Mouse (Mus musculus): ENCODE measurements around the gene Pde2a. TPM values are rescaled to one million over a fixed set of nuclear protein-coding genes. Genes with fewer than 3 reads are reported as not detected.

The Pde2a gene
- total and polyA plus RNA-seq, 3 experiments = 41.6 to 57.1 (median 56.0) TPM

DNA sequence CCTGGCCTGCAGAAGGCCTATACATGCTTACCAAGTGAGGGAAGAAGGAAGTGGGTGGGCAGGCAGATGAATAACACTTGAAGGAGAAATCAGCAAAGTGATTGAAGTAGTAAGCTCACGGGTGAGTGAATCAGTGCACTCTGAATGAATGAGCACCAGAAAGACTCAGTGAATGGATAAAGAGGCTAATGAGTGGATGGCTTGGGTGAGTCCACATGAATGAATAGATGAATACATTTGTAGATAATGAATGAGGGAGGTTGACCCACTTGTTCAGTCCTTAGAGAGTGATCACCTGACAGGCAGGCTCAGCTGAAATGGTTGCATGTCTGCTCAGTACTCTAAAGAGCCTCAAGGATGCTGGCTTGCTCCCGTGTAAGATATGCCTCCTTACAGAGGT, 101.7 kb downstream of the Pde2a start:
- DNase-seq = no peak
- H3K4me1 ChIP-seq (ENCODE audit: control insufficient read depth, insufficient read depth, low read length) = no peaks in the 10 kb centered on the region
- intact Hi-C loops (cut with DNase I) = no loop called here

DNA sequence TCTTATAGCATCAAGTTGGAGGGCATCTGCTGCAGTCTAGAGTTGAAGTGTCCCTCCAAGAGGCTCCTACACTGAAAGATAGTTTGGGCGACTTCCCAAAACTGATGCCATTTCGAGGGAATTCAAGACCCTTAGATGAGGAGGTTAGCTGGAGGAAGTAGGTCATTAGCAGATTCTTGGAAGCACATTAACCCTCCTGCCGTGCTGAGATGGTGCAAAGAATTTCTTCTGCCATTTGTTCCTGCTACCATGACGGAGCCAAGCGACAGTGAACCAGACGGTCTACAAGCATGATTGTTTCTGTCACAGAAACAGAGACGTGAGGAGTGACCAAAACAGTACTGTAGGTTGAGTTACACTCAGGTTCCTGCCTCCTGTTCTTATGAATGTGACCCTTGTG, 105.0 kb downstream of the Pde2a start:
- intact Hi-C loops (cut with DNase I) = no loop called here
- Histone ChIP-seq H3K9ac (ENCODE audit: low read depth, low read length) (no peak overlapping the region), H3K4me1 (ENCODE audit: control insufficient read depth, insufficient read depth, low read length) (no peaks in the 10 kb centered on the region), H3K27me3 (ENCODE audit: control insufficient read depth, insufficient read depth, low read length) (no peaks in the 10 kb centered on the region), H3K4me3 (no peak overlapping the region), H3K27ac (no peak overlapping the region), H3K79me2 (replicated peaks; ENCODE audit: control insufficient read depth, insufficient read depth, low read length) (no peaks in the 10 kb centered on the region), H3K36me3 (ENCODE audit: control insufficient read depth, insufficient read depth, low read length) (no peaks in the 10 kb centered on the region)
- DNase-seq = no peak
- 53% methylated on average over 7 of the region's 7 CpGs for WGBS
- TF ChIP-seq POLR2A (IDR thresholded peaks at IDR 0.05; ENCODE audit: insufficient read depth, low read depth, low read length) = no peak
- TF ChIP-seq CTCF (IDR thresholded peaks at IDR 0.05) = no peak
- TF ChIP-seq EP300 (IDR thresholded peaks at IDR 0.05; ENCODE audit: insufficient read depth, low read depth, low read length) = no peak

More for the DNA sequence above, 101.7 kb downstream of the Pde2a start:
- WGBS = 64% methylated on average over 2 of the region's 2 CpGs
- H3K9ac ChIP-seq (ENCODE audit: low read depth, low read length) = no peak overlapping the region
- TF ChIP-seq CTCF (IDR thresholded peaks at IDR 0.05) = no peak
- TF ChIP-seq POLR2A (IDR thresholded peaks at IDR 0.05; ENCODE audit: insufficient read depth, low read depth, low read length) = no peak
- no peaks in the 10 kb centered on the region for H3K79me2 ChIP-seq (replicated peaks; ENCODE audit: control insufficient read depth, insufficient read depth, low read length)
- no peaks in the 10 kb centered on the region for H3K27me3 ChIP-seq (ENCODE audit: control insufficient read depth, insufficient read depth, low read length)
- no peak overlapping the region for H3K4me3 ChIP-seq
- H3K27ac ChIP-seq = no peak overlapping the region
- no peaks in the 10 kb centered on the region for H3K36me3 ChIP-seq (ENCODE audit: control insufficient read depth, insufficient read depth, low read length)

DNA sequence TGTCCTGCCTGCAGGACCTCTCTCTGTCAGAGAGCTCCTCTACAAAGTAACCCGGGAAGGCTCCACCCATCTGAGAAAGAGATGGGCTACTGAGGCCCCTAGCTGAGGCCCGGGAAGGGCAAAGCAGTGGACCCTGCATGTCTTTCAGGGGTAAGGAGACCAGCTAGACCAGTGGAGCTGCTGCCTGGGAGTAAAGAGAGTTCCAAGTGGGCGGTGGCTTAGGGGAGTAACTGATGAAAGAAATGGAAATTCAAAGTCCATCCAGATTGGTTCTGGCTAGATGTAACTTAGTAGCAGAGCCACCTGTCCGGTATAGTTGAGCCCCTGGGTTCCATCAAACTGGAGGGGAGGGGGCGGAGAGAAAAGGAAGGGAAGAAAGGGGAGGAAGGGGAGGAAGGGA, 112.9 kb downstream of the Pde2a start:
- Histone ChIP-seq H3K79me2 (replicated peaks; ENCODE audit: control insufficient read depth, insufficient read depth, low read length) (no peaks in the 10 kb centered on the region), H3K27ac (no peak overlapping the region), H3K36me3 (ENCODE audit: control insufficient read depth, insufficient read depth, low read length) (no peaks in the 10 kb centered on the region), H3K4me3 (no peak overlapping the region), H3K27me3 (ENCODE audit: control insufficient read depth, insufficient read depth, low read length) (no peaks in the 10 kb centered on the region), H3K9ac (ENCODE audit: low read depth, low read length) (no peak overlapping the region), H3K4me1 (ENCODE audit: control insufficient read depth, insufficient read depth, low read length) (0 out of 2 replicates have a peak, but pooled peaks cover 1% of the 10 kb centered on the region)
- 42% methylated on average over 5 of the region's 5 CpGs for WGBS
- TF ChIP-seq CTCF (IDR thresholded peaks at IDR 0.05) = no peak
- no peak for TF ChIP-seq POLR2A (IDR thresholded peaks at IDR 0.05; ENCODE audit: insufficient read depth, low read depth, low read length)
- no peak for TF ChIP-seq EP300 (IDR thresholded peaks at IDR 0.05; ENCODE audit: insufficient read depth, low read depth, low read length)
- intact Hi-C loops (cut with DNase I) = no loop called here
- no peak for DNase-seq

DNA sequence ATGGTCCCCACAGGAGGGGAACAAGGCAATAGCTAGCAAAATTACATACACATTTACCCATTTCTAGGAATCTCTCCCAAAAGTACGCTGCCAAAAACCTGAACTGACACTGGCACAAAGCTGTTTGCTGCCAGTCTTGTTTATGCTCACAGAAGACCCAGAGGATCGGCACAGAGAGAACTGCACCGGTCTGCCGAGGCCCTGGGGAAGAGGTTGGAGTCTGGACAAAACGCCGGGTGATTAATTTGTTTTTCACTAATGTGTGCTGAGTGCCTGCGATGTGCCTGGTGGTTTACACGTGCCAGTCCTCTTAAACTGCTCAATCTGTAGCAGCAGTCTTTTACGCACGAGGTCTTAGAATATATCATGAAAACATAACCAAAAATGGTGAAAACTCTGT, 113.6 kb downstream of the Pde2a start:
- Histone ChIP-seq H3K79me2 (replicated peaks; ENCODE audit: control insufficient read depth, insufficient read depth, low read length) (no peaks in the 10 kb centered on the region), H3K4me3 (no peak overlapping the region), H3K4me1 (ENCODE audit: control insufficient read depth, insufficient read depth, low read length) (0 out of 2 replicates have a peak, but pooled peaks cover 1% of the 10 kb centered on the region), H3K27ac (no peak overlapping the region), H3K27me3 (ENCODE audit: control insufficient read depth, insufficient read depth, low read length) (no peaks in the 10 kb centered on the region), H3K36me3 (ENCODE audit: control insufficient read depth, insufficient read depth, low read length) (no peaks in the 10 kb centered on the region), H3K9ac (ENCODE audit: low read depth, low read length) (no peak overlapping the region)
- no peak for DNase-seq
- WGBS = 76% methylated on average over 10 of the region's 10 CpGs
- intact Hi-C loops (cut with DNase I) = no loop called here
- TF ChIP-seq EP300 (IDR thresholded peaks at IDR 0.05; ENCODE audit: insufficient read depth, low read depth, low read length) (no peak), POLR2A (IDR thresholded peaks at IDR 0.05; ENCODE audit: insufficient read depth, low read depth, low read length) (no peak), CTCF (IDR thresholded peaks at IDR 0.05) (no peak)

DNA sequence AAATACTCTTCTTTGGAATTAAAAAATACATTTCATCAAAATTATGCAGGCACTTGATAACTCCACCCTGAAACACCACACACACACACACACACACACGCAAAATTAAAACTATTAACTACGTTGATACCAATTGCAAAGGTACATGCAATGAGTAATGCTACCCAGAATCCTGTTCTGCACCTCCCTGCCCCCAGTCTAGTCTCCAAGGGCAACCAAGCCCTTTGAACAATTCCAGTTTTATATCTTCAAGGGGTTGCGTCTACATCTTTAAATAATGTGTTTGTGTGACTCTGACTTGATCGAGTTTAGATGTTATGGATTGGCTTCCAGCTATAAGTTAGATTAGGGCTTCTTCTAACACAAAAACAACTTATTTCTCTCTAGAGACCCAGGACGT, 114.0 kb downstream of the Pde2a start:
- H3K79me2 ChIP-seq (replicated peaks; ENCODE audit: control insufficient read depth, insufficient read depth, low read length) = no peaks in the 10 kb centered on the region
- 76% methylated on average over 5 of the region's 5 CpGs for WGBS
- no peaks in the 10 kb centered on the region for H3K27me3 ChIP-seq (ENCODE audit: control insufficient read depth, insufficient read depth, low read length)
- no peak overlapping the region for H3K4me3 ChIP-seq
- intact Hi-C loops (cut with DNase I) = no loop called here
- 0 out of 2 replicates have a peak, but pooled peaks cover 1% of the 10 kb centered on the region for H3K4me1 ChIP-seq (ENCODE audit: control insufficient read depth, insufficient read depth, low read length)
- no peaks in the 10 kb centered on the region for H3K36me3 ChIP-seq (ENCODE audit: control insufficient read depth, insufficient read depth, low read length)
- no peak for TF ChIP-seq CTCF (IDR thresholded peaks at IDR 0.05)
- no peak for DNase-seq
- H3K9ac ChIP-seq (ENCODE audit: low read depth, low read length) = no peak overlapping the region
- no peak overlapping the region for H3K27ac ChIP-seq

DNA sequence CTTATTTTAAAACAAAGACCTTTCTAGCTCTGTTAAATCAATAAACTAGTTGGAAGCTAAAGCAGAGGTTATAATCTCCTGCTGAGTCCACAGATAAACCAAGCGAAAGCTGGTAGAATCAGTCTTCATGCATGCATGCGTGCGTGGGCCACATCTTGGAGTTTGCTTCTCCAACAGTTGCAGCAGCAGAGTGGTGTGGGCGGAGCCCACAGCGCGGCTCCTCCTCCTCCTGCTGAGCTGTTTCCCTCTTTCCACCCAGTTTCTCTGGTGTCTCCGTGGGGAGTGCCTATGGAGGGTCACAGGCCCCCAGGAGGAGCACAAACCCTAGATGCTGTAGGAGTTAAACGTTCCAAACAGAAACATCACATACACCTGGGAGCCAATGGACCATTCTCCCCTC, 116.0 kb downstream of the Pde2a start:
- intact Hi-C loops (cut with DNase I) = no loop called here
- Histone ChIP-seq H3K36me3 (ENCODE audit: control insufficient read depth, insufficient read depth, low read length) (no peaks in the 10 kb centered on the region), H3K27me3 (ENCODE audit: control insufficient read depth, insufficient read depth, low read length) (no peaks in the 10 kb centered on the region), H3K27ac (no peak overlapping the region), H3K4me1 (ENCODE audit: control insufficient read depth, insufficient read depth, low read length) (0 out of 2 replicates have a peak, but pooled peaks cover 1% of the 10 kb centered on the region), H3K9ac (ENCODE audit: low read depth, low read length) (no peak overlapping the region), H3K4me3 (no peak overlapping the region), H3K79me2 (replicated peaks; ENCODE audit: control insufficient read depth, insufficient read depth, low read length) (no peaks in the 10 kb centered on the region)
- peak in 1 of 2 experiments; percentile 15 for DNase-seq
- no peak for TF ChIP-seq EP300 (IDR thresholded peaks at IDR 0.05; ENCODE audit: insufficient read depth, low read depth, low read length)
- WGBS = 41% methylated on average over 8 of the region's 8 CpGs
